ENCODE assay signal across 8 mouse cellular contexts in the genomic region with DNA sequence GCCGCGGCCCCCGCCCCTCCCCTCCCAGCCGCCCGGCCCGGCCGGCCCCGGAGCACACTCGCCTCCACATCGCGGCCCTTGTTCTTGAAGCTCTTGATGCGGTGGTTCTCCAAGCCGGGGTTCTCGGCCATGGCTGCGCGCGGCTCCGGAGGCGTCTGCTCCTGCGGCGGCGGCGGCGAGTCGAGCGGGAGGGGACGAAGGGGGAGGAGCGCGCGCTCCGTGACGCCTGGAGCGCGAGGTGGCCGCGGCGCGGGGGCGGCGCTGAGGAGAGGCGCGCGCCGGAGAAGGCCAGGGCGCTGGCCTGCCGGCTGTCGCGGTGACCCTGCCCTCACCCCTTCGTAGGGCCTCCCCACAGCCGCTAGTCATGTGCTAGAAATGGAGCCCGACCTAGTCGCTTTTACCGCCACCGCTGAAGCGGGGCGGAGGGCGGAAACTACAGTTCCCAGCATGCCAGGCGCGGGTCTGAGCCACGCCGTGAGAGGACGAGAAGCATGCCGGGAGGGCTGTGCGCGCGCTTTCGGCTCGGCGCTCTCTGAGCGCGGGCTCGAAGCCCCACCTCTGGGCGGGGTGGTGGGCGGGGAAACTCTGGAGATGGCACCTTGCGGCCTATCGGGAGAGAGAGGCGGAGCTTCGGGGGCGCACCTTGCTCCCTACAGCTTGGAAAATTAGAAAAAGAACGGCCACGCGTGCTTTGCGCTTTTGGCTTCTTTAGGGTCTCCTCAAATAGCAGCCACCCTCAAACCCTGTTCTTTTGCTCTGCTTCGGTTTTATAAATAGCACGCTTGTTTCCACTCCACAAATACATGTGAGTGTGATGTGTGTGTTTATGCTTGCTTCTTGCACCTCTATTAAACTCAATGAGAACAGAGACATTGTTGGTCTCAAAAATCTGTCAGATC. TPM values are rescaled to one million over a fixed set of nuclear protein-coding genes. Genes with fewer than 3 reads are reported as not detected.
A peak's percentile ranks its signal among the peaks of the same experiment; 100 is the strongest.
DNase-seq lines count a peak whose midpoint lies in the region; ATAC-seq and TF ChIP-seq lines count a peak whose summit lies in the region.

A gene (minus strand): TSS at position 214 of the 899 bp plus-strand sequence.

- peak; percentile 96 for ATAC-seq in forebrain, postnatal 0 days
- ATAC-seq in lung, embryonic 15.5 days (ENCODE audit: borderline replicate concordance, extremely low read depth, low FRiP score, low TSS enrichment), result peak; percentile 99

- TF ChIP-seq CTCF in MEL (IDR thresholded peaks at IDR 0.05 in 2 of 3, conservative IDR thresholded peaks at IDR 0.05 in 1 of 3; ENCODE audit: control insufficient read depth in 1 of 3, insufficient read depth in 1 of 3, low read depth in 2 of 3, low read length in 3 of 3, poor library complexity in 1 of 3, severe bottlenecking in 1 of 3), result no peak
- no peak for TF ChIP-seq CTCF in cerebellum, adult 2 months (IDR thresholded peaks at IDR 0.05; ENCODE audit: borderline replicate concordance, insufficient read depth, low read depth, low read length)
- no peak for TF ChIP-seq CTCF in forebrain, postnatal 0 days (IDR thresholded peaks at IDR 0.05; ENCODE audit: low read depth)

- no peaks in the 10 kb centered on the region for H3K27me3 ChIP-seq in MEL (ENCODE audit: control insufficient read depth in 1 of 2, insufficient read depth in 2 of 2, low read length in 2 of 2)
- H3K27me3 ChIP-seq in cerebellum, adult 2 months (ENCODE audit: control insufficient read depth, insufficient read depth, low read length), result no peaks in the 10 kb centered on the region
- no peaks in the 10 kb centered on the region for H3K27me3 ChIP-seq in forebrain, postnatal 0 days (ENCODE audit: insufficient read depth, low read length)
- H3K27me3 ChIP-seq in lung, embryonic 15.5 days, result no peaks in the 10 kb centered on the region

- H3K9ac ChIP-seq in MEL (ENCODE audit: control insufficient read depth, low read depth, low read length, poor library complexity, severe bottlenecking), result peak within 1 kb of the TSS; percentile 99
- H3K9ac ChIP-seq in forebrain, postnatal 0 days, result peak within 1 kb of the TSS; percentile 88
- peak within 1 kb of the TSS; percentile 84 for H3K9ac ChIP-seq in lung, embryonic 15.5 days

- TF ChIP-seq POLR2A in MEL (IDR thresholded peaks at IDR 0.05; ENCODE audit: control insufficient read depth in 1 of 2, insufficient read depth in 1 of 2, low read depth in 1 of 2, low read length in 2 of 2, poor library complexity in 1 of 2), result peak; percentile 52 to 87; a peak in 3 of 4 replicates
- peak; percentile 75 for TF ChIP-seq POLR2A in cerebellum, adult 2 months (IDR thresholded peaks at IDR 0.05; ENCODE audit: borderline replicate concordance, insufficient read depth, low read length)

- H3K36me3 ChIP-seq in MEL (ENCODE audit: control insufficient read depth in 1 of 2, insufficient read depth in 2 of 2, low read length in 2 of 2), result peaks cover 0 to 40% of the 10 kb centered on the region in 2 experiments; a peak in 3 of 4 replicates
- no peaks in the 10 kb centered on the region for H3K36me3 ChIP-seq in forebrain, postnatal 0 days (ENCODE audit: insufficient read depth)
- H3K36me3 ChIP-seq in lung, embryonic 15.5 days, result no peaks in the 10 kb centered on the region

- peak; percentile 98 for DNase-seq in MEL (ENCODE audit: low read depth, low spot score)
- peak; percentile 96 to 98 for DNase-seq in cerebellum, adult 2 months
- DNase-seq in forebrain, postnatal 0 days, result peak; percentile 100
- peak; percentile 98 for DNase-seq in heart, postnatal 4 days
- DNase-seq in layer of hippocampus, adult 8-10 months (ENCODE audit: low spot score in 2 of 2), result peak; percentile 94 to 95
- peak; percentile 98 for DNase-seq in ovary, adult 18-20 months (ENCODE audit: low spot score)
- peak; percentile 99 for DNase-seq in thymus, postnatal 0 days (ENCODE audit: low spot score)

- H3K4me3 ChIP-seq in MEL (ENCODE audit: control insufficient read depth in 1 of 2, insufficient read depth in 1 of 2, low read depth in 2 of 2, low read length in 2 of 2), result peak within 1 kb of the TSS; percentile 78 to 85
- peak within 1 kb of the TSS; percentile 91 for H3K4me3 ChIP-seq in cerebellum, adult 2 months (replicated peaks; ENCODE audit: insufficient read depth, low read depth, low read length)
- peak within 1 kb of the TSS; percentile 96 for H3K4me3 ChIP-seq in forebrain, postnatal 0 days (ENCODE audit: low read depth, low read length)
- H3K4me3 ChIP-seq in lung, embryonic 15.5 days, result peak within 1 kb of the TSS; percentile 80

- no peak for TF ChIP-seq RAD21 in MEL (IDR thresholded peaks at IDR 0.05; ENCODE audit: low read depth, low read length)

- no peak for TF ChIP-seq EP300 in MEL (IDR thresholded peaks at IDR 0.05; ENCODE audit: low read depth in 1 of 2, low read length in 2 of 2)

- H3K27ac ChIP-seq in MEL (ENCODE audit: control insufficient read depth, low read depth, low read length), result peak within 1 kb of the TSS; percentile 96
- H3K27ac ChIP-seq in cerebellum, adult 2 months (ENCODE audit: insufficient read depth, low read length), result peak within 1 kb of the TSS; percentile 65
- H3K27ac ChIP-seq in forebrain, postnatal 0 days (ENCODE audit: low read depth, low read length), result peak within 1 kb of the TSS; percentile 98
- H3K27ac ChIP-seq in lung, embryonic 15.5 days, result peak within 1 kb of the TSS; percentile 95

- peaks cover 41% of the 10 kb centered on the region for H3K79me2 ChIP-seq in MEL (ENCODE audit: control insufficient read depth, insufficient read depth, low read length, poor library complexity)

- H3K4me2 ChIP-seq in forebrain, postnatal 0 days (ENCODE audit: low read depth), result peak within 1 kb of the TSS; percentile 65
- H3K4me2 ChIP-seq in lung, embryonic 15.5 days, result peak within 1 kb of the TSS; percentile 59

- under 1% methylated on average over 76 of the region's 85 CpGs for WGBS in cerebellum, adult 2 months
- under 1% methylated on average over 65 of the region's 85 CpGs for WGBS in forebrain, postnatal 0 days
- 1% methylated on average over 82 of the region's 85 CpGs for WGBS in lung, embryonic 15.5 days

- peaks cover 8 to 18% of the 10 kb centered on the region in 2 experiments for H3K4me1 ChIP-seq in MEL (ENCODE audit: control insufficient read depth in 1 of 2, insufficient read depth in 2 of 2, low read length in 2 of 2)
- peaks cover 2% of the 10 kb centered on the region; the same call in 1 of the 2 replicates for H3K4me1 ChIP-seq in cerebellum, adult 2 months (ENCODE audit: control insufficient read depth, insufficient read depth, low read length)
- H3K4me1 ChIP-seq in forebrain, postnatal 0 days (ENCODE audit: insufficient read depth), result peaks cover 14% of the 10 kb centered on the region; the same call in 1 of the 2 replicates
- H3K4me1 ChIP-seq in lung, embryonic 15.5 days, result peaks cover 10% of the 10 kb centered on the region; the same call in 1 of the 2 replicates

- no peaks in the 10 kb centered on the region for H3K9me3 ChIP-seq in MEL (replicated peaks; ENCODE audit: insufficient read depth, low read length)
- H3K9me3 ChIP-seq in forebrain, postnatal 0 days (ENCODE audit: low read length), result no peaks in the 10 kb centered on the region
- no peaks in the 10 kb centered on the region for H3K9me3 ChIP-seq in lung, embryonic 15.5 days

TF ChIP-seq in MEL, 35 proteins besides CTCF, POLR2A, EP300 and RAD21 (continues in another document):
- TF ChIP-seq NRF1 (IDR thresholded peaks at IDR 0.05; ENCODE audit: insufficient read depth, low read depth, low read length, poor library complexity, severe bottlenecking) (peak; percentile 67), JUND (IDR thresholded peaks at IDR 0.05; ENCODE audit: low read depth, low read length) (no peak), MYB (IDR thresholded peaks at IDR 0.05; ENCODE audit: low read depth, low read length) (no peak), POLR2AphosphoS5 (IDR thresholded peaks at IDR 0.05; ENCODE audit: borderline replicate concordance, low read depth, low read length) (no peak), USF1 (IDR thresholded peaks at IDR 0.05; ENCODE audit: low read depth, low read length) (peak; percentile 69), TBP (IDR thresholded peaks at IDR 0.05; ENCODE audit: low read depth, low read length) (peak; percentile 77), GABPA (IDR thresholded peaks at IDR 0.05; ENCODE audit: low read depth, low read length) (no peak), SIN3A (IDR thresholded peaks at IDR 0.05; ENCODE audit: low read length) (peak; percentile 76), TCF12 (IDR thresholded peaks at IDR 0.05; ENCODE audit: low read depth, low read length) (0 out of 2 replicates have a peak, but pooled peaks have one; percentile 4), MXI1 (IDR thresholded peaks at IDR 0.05; ENCODE audit: low read depth, low read length) (peak; percentile 85), CHD2 (IDR thresholded peaks at IDR 0.05; ENCODE audit: low read length) (no peak), MAFK (IDR thresholded peaks at IDR 0.05; ENCODE audit: borderline replicate concordance, low read depth, low read length) (no peak), GATA1 (IDR thresholded peaks at IDR 0.05; ENCODE audit: low read depth, low read length) (no peak), USF2 (IDR thresholded peaks at IDR 0.05; ENCODE audit: borderline replicate concordance in 1 of 2, insufficient read depth in 1 of 2, low read depth in 1 of 2, low read length in 2 of 2) (no peak), ZMIZ1 (IDR thresholded peaks at IDR 0.05; ENCODE audit: low read depth, low read length) (0 out of 2 replicates have a peak, but pooled peaks have one; percentile 42), ZC3H11A (IDR thresholded peaks at IDR 0.05; ENCODE audit: low read depth, low read length) (no peak), NELFE (IDR thresholded peaks at IDR 0.05; ENCODE audit: low read depth, low read length) (peak; percentile 84), ETS1 (IDR thresholded peaks at IDR 0.05; ENCODE audit: low read depth, low read length) (no peak), MYC (IDR thresholded peaks at IDR 0.05; ENCODE audit: low read depth, low read length) (peak; percentile 89), BHLHE40 (IDR thresholded peaks at IDR 0.05; ENCODE audit: borderline replicate concordance, low read depth, low read length) (no peak), SMC3 (IDR thresholded peaks at IDR 0.05; ENCODE audit: low read depth, low read length) (no peak)

RNA-seq across cellular contexts. Expression of the gene that starts here (rescaled TPM):
- total RNA-seq in MEL (2012; rRNA removed), result 22.7 and 24.3 TPM in 2 replicates
- polyA plus RNA-seq in MEL (2012; ENCODE audit: insufficient read depth in 1 of 2, insufficient read length in 2 of 2, low read depth in 1 of 2, low replicate concordance in 2 of 2, missing spikeins in 1 of 2), result 100 to 1,000 TPM in 1 of 2 experiments, 10 to 100 TPM in 1; 51.3 to 309 TPM
- polyA plus RNA-seq in cerebellum, adult 2 months (2012; rRNA removed), result 37.7 and 38.9 TPM in 2 replicates
- total RNA-seq in forebrain, postnatal 0 days (2014; rRNA removed), result 62.5 and 66.5 TPM in 2 replicates
- polyA plus RNA-seq in forebrain, postnatal 0 days (2015; fragmentation: Nextera tagmentation; extraction: Ambion mirVana), result 66.7 and 70.7 TPM in 2 replicates
- 10 to 100 TPM; 40.2 to 41.4 TPM for total RNA-seq in heart, postnatal 4 days (2021)
- 10 to 100 TPM; 67.0 to 79.4 (median 71.3) TPM for total RNA-seq in layer of hippocampus, adult 8-10 months (2022)
- polyA plus RNA-seq in lung, embryonic 15.5 days (2015; fragmentation: Nextera tagmentation; extraction: Ambion mirVana), result 42.3 and 42.4 TPM in 2 replicates
- 43.7 and 48.1 TPM in 2 replicates for polyA plus RNA-seq in thymus, postnatal 0 days (2015; fragmentation: Nextera tagmentation; extraction: Ambion mirVana)

Comparison
In these comparisons a context has a peak if more than half of its experiments do, and no peak if none do; other contexts are left out.
1. Peak in every context shown above with its lines: DNase-seq, ATAC-seq, H3K4me3 ChIP-seq and H3K27ac ChIP-seq.